Comparison of ENCODE assay signal across 18 mouse cellular contexts in the genomic region with DNA sequence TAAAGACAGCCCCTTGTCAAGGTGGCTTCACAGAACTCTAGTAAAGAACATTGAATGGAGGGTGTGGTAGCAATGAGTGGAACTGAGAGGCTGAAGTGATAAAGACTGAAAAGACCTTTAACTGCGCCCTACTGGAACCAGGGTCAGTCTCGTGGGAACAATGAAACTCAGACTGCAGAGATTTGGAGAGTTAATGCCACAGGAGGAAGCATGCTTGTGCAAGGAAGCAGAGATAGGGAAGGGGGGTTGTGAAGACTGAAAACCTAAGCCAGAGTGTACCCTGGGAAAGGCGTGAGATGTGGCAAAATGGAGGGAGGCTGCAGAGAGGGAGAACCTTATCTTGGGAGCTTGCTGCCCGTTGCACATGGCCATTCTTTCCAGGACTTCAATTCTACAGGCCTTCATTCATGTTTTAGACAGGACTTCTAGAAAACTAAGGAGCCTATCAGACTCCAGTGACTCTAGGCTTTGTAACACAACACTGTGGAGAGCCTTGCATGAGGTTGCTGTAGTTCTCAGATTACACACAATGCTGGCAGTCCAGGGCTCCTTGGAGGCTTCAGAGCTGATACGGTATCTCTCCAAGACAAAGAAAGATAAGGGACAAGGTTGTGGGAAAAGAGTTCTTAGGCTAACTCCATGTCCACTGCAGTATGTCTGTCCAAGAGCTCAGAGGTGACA.
DNase-seq lines count a peak whose midpoint lies in the region; ATAC-seq lines count a peak whose summit lies in the region.
"Had no signal": no experiment of that assay in that cellular context is flagged by ENCODE, and none has a peak within 500 bp of the region (broad histone marks: within the 10 kb centered on the region; RNA-seq: fewer than 3 reads in every experiment).

No protein-coding gene starts in this region.

- H3K4me3 ChIP-seq in kidney, embryonic 15.5 days (replicated peaks), result no peak overlapping the region
- H3K4me3 ChIP-seq: embryonic facial prominence, embryonic 15.5 days; forebrain, embryonic 12.5 days; heart, adult 2 months; liver, embryonic 15.5 days had no signal

- H3K9me3 ChIP-seq in kidney, embryonic 15.5 days (replicated peaks), result no peaks in the 10 kb centered on the region
- H3K9me3 ChIP-seq: embryonic facial prominence, embryonic 15.5 days; forebrain, embryonic 12.5 days; liver, embryonic 15.5 days had no signal

- H3K27me3 ChIP-seq in kidney, embryonic 15.5 days, result no peaks in the 10 kb centered on the region
- H3K27me3 ChIP-seq: embryonic facial prominence, embryonic 15.5 days; forebrain, embryonic 12.5 days; liver, embryonic 15.5 days had no signal

- DNase-seq in embryo, embryonic 10.5 days (ENCODE audit: low spot score), result peak; percentile 13
- DNase-seq in embryo, embryonic 10 days (ENCODE audit: low spot score), result no peak
- no peak for DNase-seq in kidney, adult 9 months
- peak; percentile 33 for DNase-seq in ovary, adult 18-20 months (ENCODE audit: low spot score)
- no peak for DNase-seq in ovary, postnatal 10 days (ENCODE audit: low spot score)
- DNase-seq in yolk sac, embryonic 10.5 days (ENCODE audit: low spot score), result peak; percentile 22
- DNase-seq in right cerebral cortex, adult 18-20 months, result no peak
- DNase-seq: cerebellum, postnatal 36 days; heart, adult 2 months; kidney, postnatal 25 days; left cerebral cortex, postnatal 4 days; midbrain, embryonic 14.5 days; thymus, postnatal 25 days had no signal

- H3K4me2 ChIP-seq in kidney, embryonic 15.5 days, result no peak overlapping the region
- H3K4me2 ChIP-seq: embryonic facial prominence, embryonic 15.5 days; forebrain, embryonic 12.5 days; liver, embryonic 15.5 days had no signal

- WGBS in kidney, embryonic 15.5 days, result 51% methylated on average over 5 of the region's 5 CpGs

- H3K9ac ChIP-seq in kidney, embryonic 15.5 days, result no peak overlapping the region
- H3K9ac ChIP-seq: embryonic facial prominence, embryonic 15.5 days; forebrain, embryonic 12.5 days; liver, embryonic 15.5 days had no signal

- H3K36me3 ChIP-seq in kidney, embryonic 15.5 days, result no peaks in the 10 kb centered on the region
- H3K36me3 ChIP-seq: embryonic facial prominence, embryonic 15.5 days; forebrain, embryonic 12.5 days; liver, embryonic 15.5 days had no signal

- 0 out of 2 replicates have a peak, but pooled peaks have one; percentile 27 for ATAC-seq in kidney, embryonic 15.5 days (replicated peaks; ENCODE audit: low FRiP score)
- ATAC-seq: hindbrain, embryonic 16.5 days had no signal

- peaks cover 22% of the 10 kb centered on the region for H3K4me1 ChIP-seq in kidney, embryonic 15.5 days
- H3K4me1 ChIP-seq: forebrain, embryonic 12.5 days; liver, embryonic 15.5 days had no signal

- peak overlapping the region; percentile 66 for H3K27ac ChIP-seq in kidney, embryonic 15.5 days
- H3K27ac ChIP-seq: embryonic facial prominence, embryonic 15.5 days; forebrain, embryonic 12.5 days; heart, adult 2 months; liver, embryonic 15.5 days had no signal

Comparison
In these comparisons a context has a peak if more than half of its experiments do, and no peak if none do; other contexts are left out.
1. DNase-seq: peak in embryo, embryonic 10.5 days (single experiment), ovary, adult 18-20 months (single experiment) and yolk sac, embryonic 10.5 days (single experiment); none in embryo, embryonic 10 days (single experiment), kidney, adult 9 months (single experiment), ovary, postnatal 10 days (single experiment) and right cerebral cortex, adult 18-20 months (single experiment).